Mouse (Mus musculus): Measurements from ENCODE around the gene Them5.

DNA sequence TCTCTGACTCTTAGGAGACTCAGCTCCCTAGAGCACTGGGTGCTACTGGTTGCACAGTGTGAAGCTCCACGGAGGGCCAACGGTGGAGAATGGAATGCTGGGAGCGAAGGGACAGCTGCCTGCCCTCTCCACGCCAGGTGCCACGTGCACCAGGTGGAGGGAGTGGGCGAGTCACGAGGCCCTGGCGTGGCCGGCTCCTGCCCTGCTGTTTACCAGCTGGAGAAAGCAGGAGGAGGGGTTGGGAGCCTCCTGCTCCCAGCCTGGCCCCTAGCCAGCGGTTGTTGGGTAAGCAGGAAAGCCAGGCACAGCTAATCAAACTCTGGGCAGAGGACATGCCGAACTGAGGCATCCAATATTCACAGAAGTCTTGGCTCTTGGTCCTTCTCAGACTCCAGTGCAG is 29.7 kb downstream of the Them5 start:
- TF ChIP-seq POLR2A (IDR thresholded peaks at IDR 0.05; ENCODE audit: low read depth, low read length) (no peak), CTCF (IDR thresholded peaks at IDR 0.05; ENCODE audit: extremely low read depth, insufficient read depth, insufficient read length, insufficient replicate concordance) (no peak)

Measured in spleen, adult 2 months (tissue).